Mouse (Mus musculus) MEL (cell line): ENCODE measurements at regions not wholly inside any gene's neighbourhood (a gene's known extent, or its start where the extent isn't known, plus 50 kb on each side); places are given as distances from the start of the nearest gene placed in this dataset.

Experiments used
- DNase-seq: peaks from one replicate; pipeline ENCODE4 v3.0.0; 2011; ENCODE audit warnings: low read depth, low spot score
- H3K27ac ChIP-seq: 2 replicates; pipeline ENCODE4 v1.5.1; 2012; ENCODE audit warnings: low read depth, mild to moderate bottlenecking, control low read depth, low read length, moderate library complexity; ENCODE audit not compliant: control insufficient read depth
- H3K27me3 ChIP-seq, 2 experiments: fragments of 150-350 bp in 1 of 2; sonication (generic) in 1 of 2; 2 replicates each; pipeline ENCODE4 v1.6.1; 2012; ENCODE audit warnings: low read length in 2 of 2, mild to moderate bottlenecking in 2 of 2, improper control_type of control experiment in 1 of 2, moderate library complexity in 1 of 2; ENCODE audit not compliant: insufficient read depth in 2 of 2, control insufficient read depth in 1 of 2
- H3K36me3 ChIP-seq, 2 experiments: 2 replicates each; pipeline ENCODE4 v1.6.1; 2012 to 2014; ENCODE audit warnings: low read length in 2 of 2, improper control_type of control experiment in 1 of 2, inconsistent platforms in 1 of 2, mild to moderate bottlenecking in 1 of 2; ENCODE audit not compliant: insufficient read depth in 2 of 2, control insufficient read depth in 1 of 2
- H3K4me1 ChIP-seq, 2 experiments: fragments of 150-350 bp in 1 of 2; sonication (generic) in 1 of 2; 2 replicates each; pipeline ENCODE4 v1.6.1; 2012; ENCODE audit warnings: low read length in 2 of 2, improper control_type of control experiment in 1 of 2, mild to moderate bottlenecking in 1 of 2; ENCODE audit not compliant: insufficient read depth in 2 of 2, control insufficient read depth in 1 of 2
- H3K4me3 ChIP-seq, 2 experiments: fragments of 150-350 bp in 1 of 2; sonication (generic) in 1 of 2; 2 replicates each; pipeline ENCODE4 v1.5.1; 2012; ENCODE audit warnings: low read depth in 2 of 2, low read length in 2 of 2, mild to moderate bottlenecking in 2 of 2, moderate library complexity in 2 of 2, control low read depth in 1 of 2, improper control_type of control experiment in 1 of 2; ENCODE audit not compliant: control insufficient read depth in 1 of 2, insufficient read depth in 1 of 2
- H3K79me2 ChIP-seq: 2 replicates; pipeline ENCODE4 v1.6.1; 2012; ENCODE audit warnings: mild to moderate bottlenecking, low read length, moderate library complexity; ENCODE audit not compliant: control insufficient read depth, poor library complexity, insufficient read depth
- H3K9ac ChIP-seq: 2 replicates; pipeline ENCODE4 v1.6.1; 2012; ENCODE audit warnings: low read depth, mild to moderate bottlenecking, control low read depth, low read length, moderate library complexity; ENCODE audit not compliant: control insufficient read depth, poor library complexity, severe bottlenecking
- H3K9me3 ChIP-seq: fragments of 150-350 bp; sonication (generic); replicated peaks from 2 replicates; pipeline ENCODE4 v1.6.1; 2012; ENCODE audit warnings: mild to moderate bottlenecking, low read length, improper control_type of control experiment, moderate library complexity; ENCODE audit not compliant: insufficient read depth
- CHD1 ChIP-seq: IDR thresholded peaks from 2 replicates; pipeline ENCODE4 v1.6.1; 2012; ENCODE audit warnings: low read depth, mild to moderate bottlenecking, inconsistent platforms, low read length, improper control_type of control experiment
- CTCF ChIP-seq, 3 experiments: IDR thresholded peaks in 2 of 3; conservative IDR thresholded peaks in 1 of 3; 2 replicates each; pipeline ENCODE4 v1.5.1; 2011 to 2012; ENCODE audit warnings: low read length in 3 of 3, low read depth in 2 of 3, mild to moderate bottlenecking in 2 of 3, improper control_type of control experiment in 1 of 3, inconsistent platforms in 1 of 3, mixed read lengths in 1 of 3, moderate library complexity in 1 of 3; ENCODE audit not compliant: control insufficient read depth in 1 of 3, insufficient read depth in 1 of 3, poor library complexity in 1 of 3, severe bottlenecking in 1 of 3
- EP300 ChIP-seq, 2 experiments: IDR thresholded peaks; 2 replicates each; pipeline ENCODE4 v1.6.1; 2011; ENCODE audit warnings: improper control_type of control experiment in 2 of 2, low read length in 2 of 2, low read depth in 1 of 2, mild to moderate bottlenecking in 1 of 2
- HCFC1 ChIP-seq: IDR thresholded peaks from 2 replicates; pipeline ENCODE4 v1.6.1; 2012; ENCODE audit warnings: low read depth, mild to moderate bottlenecking, inconsistent platforms, low read length, improper control_type of control experiment, moderate library complexity
- JUND ChIP-seq: IDR thresholded peaks from 2 replicates; pipeline ENCODE4 v1.6.1; 2011; ENCODE audit warnings: low read depth, mild to moderate bottlenecking, improper control_type of control experiment, low read length
- MAFK ChIP-seq: IDR thresholded peaks from 2 replicates; pipeline ENCODE4 v1.6.1; 2011; ENCODE audit warnings: low read depth, mild to moderate bottlenecking, low read length, improper control_type of control experiment, borderline replicate concordance
- MAX ChIP-seq: IDR thresholded peaks from 2 replicates; pipeline ENCODE4 v1.6.1; 2011; ENCODE audit warnings: low read length, improper control_type of control experiment
- MAZ ChIP-seq: IDR thresholded peaks from 2 replicates; pipeline ENCODE4 v1.6.1; 2012; ENCODE audit warnings: low read depth, mild to moderate bottlenecking, inconsistent platforms, low read length, improper control_type of control experiment
- MXI1 ChIP-seq: IDR thresholded peaks from 2 replicates; pipeline ENCODE4 v1.6.1; 2011; ENCODE audit warnings: mild to moderate bottlenecking, low read depth, low read length, improper control_type of control experiment
- MYB ChIP-seq: IDR thresholded peaks from 2 replicates; pipeline ENCODE4 v1.6.1; 2011; ENCODE audit warnings: mild to moderate bottlenecking, low read depth, low read length, improper control_type of control experiment
- MYC ChIP-seq: IDR thresholded peaks from 2 replicates; pipeline ENCODE4 v1.6.1; 2011; ENCODE audit warnings: low read depth, mild to moderate bottlenecking, low read length, improper control_type of control experiment, moderate library complexity
- NELFE ChIP-seq: IDR thresholded peaks from 2 replicates; pipeline ENCODE4 v1.6.1; 2011; ENCODE audit warnings: low read depth, low read length, improper control_type of control experiment
- NRF1 ChIP-seq: IDR thresholded peaks from 2 replicates; pipeline ENCODE4 v1.6.1; 2014; ENCODE audit warnings: low read depth, mild to moderate bottlenecking, inconsistent platforms, low read length, improper control_type of control experiment, moderate library complexity; ENCODE audit not compliant: poor library complexity, insufficient read depth, severe bottlenecking
- RCOR1 ChIP-seq: IDR thresholded peaks from 2 replicates; pipeline ENCODE4 v1.6.1; 2012; ENCODE audit warnings: low read depth, mild to moderate bottlenecking, inconsistent platforms, low read length, improper control_type of control experiment
- SMC3 ChIP-seq: IDR thresholded peaks from 2 replicates; pipeline ENCODE4 v1.6.1; 2011; ENCODE audit warnings: low read depth, low read length, improper control_type of control experiment
- TAL1 ChIP-seq: IDR thresholded peaks from 2 replicates; pipeline ENCODE4 v1.6.1; 2012; ENCODE audit warnings: mild to moderate bottlenecking, inconsistent platforms, low read length, moderate library complexity, mixed read lengths
- TBP ChIP-seq: IDR thresholded peaks from 2 replicates; pipeline ENCODE4 v1.8.0; 2011; ENCODE audit warnings: low read depth, low read length, improper control_type of control experiment
- TCF12 ChIP-seq: IDR thresholded peaks from 2 replicates; pipeline ENCODE4 v1.6.1; 2014; ENCODE audit warnings: low read depth, mild to moderate bottlenecking, inconsistent platforms, low read length, improper control_type of control experiment, moderate library complexity
- ZC3H11A ChIP-seq: IDR thresholded peaks from 2 replicates; pipeline ENCODE4 v1.6.1; 2012; ENCODE audit warnings: low read depth, mild to moderate bottlenecking, inconsistent platforms, low read length, improper control_type of control experiment
- ZKSCAN1 ChIP-seq: IDR thresholded peaks from 2 replicates; pipeline ENCODE4 v1.6.1; 2012; ENCODE audit warnings: low read depth, mild to moderate bottlenecking, inconsistent platforms, low read length, improper control_type of control experiment, moderate library complexity
- ZNF384 ChIP-seq: IDR thresholded peaks from 2 replicates; pipeline ENCODE4 v1.6.1; 2012; ENCODE audit warnings: low read depth, mild to moderate bottlenecking, inconsistent platforms, low read length, improper control_type of control experiment

GRCm38 (mm10) chr5:133576595-133576994 lies 522.9 kb upstream of the Castor2 start:
- no peak overlapping the region for H3K9ac ChIP-seq
- DNase-seq = no peak
- H3K27me3 ChIP-seq = no peaks in the 10 kb centered on the region
- H3K9me3 ChIP-seq = no peaks in the 10 kb centered on the region
- no peaks in the 10 kb centered on the region for H3K36me3 ChIP-seq
- TF ChIP-seq SMC3 = no peak
- no peak for TF ChIP-seq ZC3H11A
- no peak for TF ChIP-seq MAX
- no peak for TF ChIP-seq EP300 (IDR thresholded peaks at IDR 0.05; ENCODE audit: low read depth in 1 of 2, low read length in 2 of 2)
- TF ChIP-seq RCOR1 = no peak
- TF ChIP-seq MYB = no peak
- no peak for TF ChIP-seq NRF1
- no peak for TF ChIP-seq HCFC1
- no peak for TF ChIP-seq JUND
- no peak for TF ChIP-seq ZNF384
- TF ChIP-seq TBP = no peak
- TF ChIP-seq MXI1 = no peak
- TF ChIP-seq ZKSCAN1 = no peak
- TF ChIP-seq MYC = no peak
- no peak for TF ChIP-seq CHD1
- no peak for TF ChIP-seq CTCF (IDR thresholded peaks at IDR 0.05 in 2 of 3, conservative IDR thresholded peaks at IDR 0.05 in 1 of 3; ENCODE audit: control insufficient read depth in 1 of 3, insufficient read depth in 1 of 3, low read depth in 2 of 3, low read length in 3 of 3, poor library complexity in 1 of 3, severe bottlenecking in 1 of 3)
- no peak for TF ChIP-seq MAFK
- TF ChIP-seq MAZ = no peak
- no peak for TF ChIP-seq TCF12
- H3K4me3 ChIP-seq = no peak overlapping the region
- no peaks in the 10 kb centered on the region for H3K4me1 ChIP-seq
- no peaks in the 10 kb centered on the region for H3K79me2 ChIP-seq
- no peak overlapping the region for H3K27ac ChIP-seq

- Histone ChIP-seq H3K27ac (no peak overlapping the region), H3K27me3 (no peaks in the 10 kb centered on the region), H3K9me3 (no peaks in the 10 kb centered on the region), H3K36me3 (no peaks in the 10 kb centered on the region), H3K9ac (no peak overlapping the region), H3K4me3 (no peak overlapping the region), H3K79me2 (no peaks in the 10 kb centered on the region), H3K4me1 (no peaks in the 10 kb centered on the region)
- no peak for TF ChIP-seq TAL1
- TF ChIP-seq NELFE = no peak
- no peak for TF ChIP-seq CTCF (IDR thresholded peaks at IDR 0.05 in 2 of 3, conservative IDR thresholded peaks at IDR 0.05 in 1 of 3; ENCODE audit: control insufficient read depth in 1 of 3, insufficient read depth in 1 of 3, low read depth in 2 of 3, low read length in 3 of 3, poor library complexity in 1 of 3, severe bottlenecking in 1 of 3)
- DNase-seq = no peak
Measured at GRCm38 (mm10) chr5:133569096-133569495, 530.4 kb upstream of the Castor2 start.
